Mouse (Mus musculus) stomach, embryonic 16.5 days (tissue): Measurements from ENCODE around the gene Skp1a. TPM values are rescaled to one million over a fixed set of nuclear protein-coding genes. Genes with fewer than 3 reads are reported as not detected.

ENCODE experiments used
- ATAC-seq: fragments of 200-750 bp; cut with Nextera tagmentation; 2 replicates; pipeline ENCODE4 v1.8.0; 2017; ENCODE audit warnings: moderate number of reproducible peaks, moderate TSS enrichment; ENCODE audit not compliant: insufficient read depth, low FRiP score
- H3K27ac ChIP-seq: fragments of 300-500 bp; sonication (generic); 2 replicates; pipeline ENCODE4 v1.5.1; 2014; ENCODE audit warnings: low read length
- H3K27me3 ChIP-seq: fragments of 300-500 bp; sonication (generic); 2 replicates; pipeline ENCODE4 v1.6.1; 2014; ENCODE audit warnings: low read length, control low read depth, mixed read lengths; ENCODE audit not compliant: control insufficient read depth, insufficient read depth
- H3K36me3 ChIP-seq: fragments of 300-500 bp; sonication (generic); 2 replicates; pipeline ENCODE4 v1.6.1; 2014; ENCODE audit warnings: low read length; ENCODE audit not compliant: control insufficient read depth, insufficient read depth
- H3K4me1 ChIP-seq: fragments of 300-500 bp; sonication (generic); 2 replicates; pipeline ENCODE4 v1.6.1; 2014; ENCODE audit warnings: low read length, control low read depth, mixed read lengths; ENCODE audit not compliant: control insufficient read depth, insufficient read depth
- H3K4me2 ChIP-seq: fragments of 300-500 bp; sonication (generic); 2 replicates; pipeline ENCODE4 v1.6.1; 2014; ENCODE audit warnings: low read depth, low read length, mixed read lengths
- H3K4me3 ChIP-seq: fragments of 300-500 bp; sonication (generic); replicated peaks from 2 replicates; pipeline ENCODE4 v1.5.1; 2014; ENCODE audit warnings: mild to moderate bottlenecking, low read length
- H3K9ac ChIP-seq: fragments of 300-500 bp; sonication (generic); 2 replicates; pipeline ENCODE4 v1.6.1; 2014; ENCODE audit warnings: low read length
- H3K9me3 ChIP-seq: fragments of 300-500 bp; sonication (generic); replicated peaks from 2 replicates; pipeline ENCODE4 v1.6.1; 2016; ENCODE audit warnings: low read length, control low read depth; ENCODE audit not compliant: control insufficient read depth
- WGBS: fragments of 180-500 bp; shearing (Covaris S2); extraction: QIAGEN DNeasy Blood & Tissue Kit; methylation state at CpG from one replicate; pipeline ENCODE4 v1.1.7; 2014; 5-methylcytosine and 5-hydroxymethylcytosine counted together
- polyA plus RNA-seq: library from polyadenylated mRNA; unstranded; fragments of >200 nt; fragmentation: Nextera tagmentation; extraction: Ambion mirVana; gene quantifications from 2 replicates; pipeline ENCODE4 v1.2.1, GENCODE M21; 2015

The Skp1a gene
- polyA plus RNA-seq, 1 experiment from 2014 or later: 650 TPM

DNA sequence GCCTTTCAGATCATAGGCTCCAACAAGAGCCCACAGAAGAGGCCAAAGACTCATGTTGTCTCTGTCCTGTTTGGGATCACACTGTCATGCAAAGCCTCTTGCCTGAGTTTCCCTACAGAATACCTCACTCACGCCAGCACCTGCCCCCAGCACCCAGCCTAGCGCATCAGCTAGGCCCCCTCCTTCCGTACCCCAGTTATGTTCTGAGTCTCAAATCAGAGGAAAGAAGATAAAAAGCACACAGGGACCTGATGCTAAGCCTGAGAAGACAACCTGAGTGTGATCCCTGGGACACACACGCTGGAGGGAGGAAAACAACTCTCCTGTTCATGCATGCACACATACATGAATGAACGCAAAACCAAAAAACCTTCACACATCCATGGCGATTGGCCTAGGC lies 47.2 kb downstream of the Skp1a start:
- Histone ChIP-seq H3K4me2 (no peak overlapping the region), H3K9ac (no peak overlapping the region), H3K27me3 (no peaks in the 10 kb centered on the region), H3K4me1 (peaks cover 12% of the 10 kb centered on the region; the same call in 1 of the 2 replicates), H3K4me3 (no peak overlapping the region), H3K36me3 (no peaks in the 10 kb centered on the region), H3K9me3 (no peaks in the 10 kb centered on the region), H3K27ac (no peak overlapping the region)
- WGBS: 92% methylated on average over 6 of the region's 6 CpGs
- no peak for ATAC-seq

DNA sequence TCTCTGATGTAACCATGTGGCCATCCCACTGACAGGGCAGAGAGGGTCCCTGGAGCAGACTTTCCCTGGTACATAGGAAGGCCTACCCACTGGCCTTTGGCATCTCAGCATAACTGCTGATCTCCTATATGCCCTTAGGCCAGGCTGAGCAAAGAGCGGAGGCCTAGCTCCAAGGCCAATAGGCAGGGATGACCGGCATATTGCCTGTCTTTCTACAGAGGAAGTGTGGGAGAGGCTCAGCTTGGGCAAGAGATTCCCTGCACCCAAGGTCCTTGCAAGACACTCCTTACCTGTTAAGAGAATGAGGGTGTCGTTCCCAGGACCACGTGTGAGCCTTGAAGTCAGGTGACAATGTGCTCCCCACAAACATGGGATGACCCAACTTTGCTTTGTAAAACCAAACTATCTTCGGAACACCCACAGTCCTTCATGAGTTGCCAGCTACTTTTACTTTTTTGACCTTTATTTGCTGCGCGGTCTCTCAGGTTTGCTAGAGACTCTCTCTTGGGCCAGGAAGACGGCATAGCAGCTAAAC lies 47.9 kb downstream of the Skp1a start:
- H3K4me2 ChIP-seq: no peak overlapping the region
- no peaks in the 10 kb centered on the region for H3K36me3 ChIP-seq
- H3K9me3 ChIP-seq: no peaks in the 10 kb centered on the region
- WGBS: 94% methylated on average over 8 of the region's 8 CpGs
- H3K4me1 ChIP-seq: peaks cover 19% of the 10 kb centered on the region; the same call in 1 of the 2 replicates
- H3K27ac ChIP-seq: no peak overlapping the region
- no peaks in the 10 kb centered on the region for H3K27me3 ChIP-seq
- no peak overlapping the region for H3K4me3 ChIP-seq
- no peak for ATAC-seq
- no peak overlapping the region for H3K9ac ChIP-seq

DNA sequence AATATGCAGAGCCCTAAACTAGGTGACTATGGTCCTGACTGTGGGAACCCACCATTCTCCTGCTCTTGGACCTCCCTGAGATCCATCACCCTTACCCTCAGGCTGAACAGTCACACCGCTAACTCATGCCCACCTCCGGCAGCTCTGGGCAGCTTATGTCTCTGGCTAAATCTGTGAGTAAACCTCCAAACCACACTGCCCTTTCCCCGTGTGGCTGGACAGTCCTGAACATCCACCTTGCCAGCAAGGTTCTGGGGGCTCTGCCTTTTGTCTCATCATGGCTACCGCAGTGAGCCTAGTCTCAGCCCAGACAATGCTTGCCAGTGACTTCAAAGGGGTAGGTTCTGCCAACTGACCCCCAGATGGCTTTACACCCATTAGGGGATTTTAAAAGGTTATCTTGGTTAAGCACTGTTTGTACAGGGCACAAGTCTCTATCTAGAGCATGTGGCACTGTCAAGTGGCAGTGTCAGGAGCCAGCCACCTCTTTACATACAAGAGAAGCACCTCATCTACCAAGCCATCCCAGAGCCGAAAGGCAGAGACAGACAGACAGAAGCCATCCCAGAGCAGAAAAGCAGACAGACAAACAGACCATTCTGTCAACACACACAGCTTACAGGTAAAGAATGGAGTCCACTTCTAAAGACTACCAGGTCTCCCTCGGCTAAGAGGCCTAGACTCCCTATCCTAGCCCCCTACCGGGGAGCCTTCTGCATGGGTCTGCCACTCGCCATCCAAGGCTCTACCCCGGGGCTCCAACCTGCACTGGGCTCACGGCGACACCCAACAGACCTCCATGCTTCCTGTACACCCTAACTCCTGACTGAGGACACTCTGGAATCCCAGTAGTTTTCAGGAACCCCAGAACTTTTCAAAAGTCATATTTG lies 49.0 kb downstream of the Skp1a start:
- Histone ChIP-seq H3K4me2 (no peak overlapping the region), H3K9me3 (no peaks in the 10 kb centered on the region), H3K9ac (no peak overlapping the region), H3K4me1 (peaks cover 20% of the 10 kb centered on the region; the same call in 1 of the 2 replicates), H3K27ac (no peak overlapping the region), H3K36me3 (no peaks in the 10 kb centered on the region), H3K27me3 (no peaks in the 10 kb centered on the region), H3K4me3 (no peak overlapping the region)
- no peak for ATAC-seq
- 90% methylated on average over 11 of the region's 11 CpGs for WGBS

DNA sequence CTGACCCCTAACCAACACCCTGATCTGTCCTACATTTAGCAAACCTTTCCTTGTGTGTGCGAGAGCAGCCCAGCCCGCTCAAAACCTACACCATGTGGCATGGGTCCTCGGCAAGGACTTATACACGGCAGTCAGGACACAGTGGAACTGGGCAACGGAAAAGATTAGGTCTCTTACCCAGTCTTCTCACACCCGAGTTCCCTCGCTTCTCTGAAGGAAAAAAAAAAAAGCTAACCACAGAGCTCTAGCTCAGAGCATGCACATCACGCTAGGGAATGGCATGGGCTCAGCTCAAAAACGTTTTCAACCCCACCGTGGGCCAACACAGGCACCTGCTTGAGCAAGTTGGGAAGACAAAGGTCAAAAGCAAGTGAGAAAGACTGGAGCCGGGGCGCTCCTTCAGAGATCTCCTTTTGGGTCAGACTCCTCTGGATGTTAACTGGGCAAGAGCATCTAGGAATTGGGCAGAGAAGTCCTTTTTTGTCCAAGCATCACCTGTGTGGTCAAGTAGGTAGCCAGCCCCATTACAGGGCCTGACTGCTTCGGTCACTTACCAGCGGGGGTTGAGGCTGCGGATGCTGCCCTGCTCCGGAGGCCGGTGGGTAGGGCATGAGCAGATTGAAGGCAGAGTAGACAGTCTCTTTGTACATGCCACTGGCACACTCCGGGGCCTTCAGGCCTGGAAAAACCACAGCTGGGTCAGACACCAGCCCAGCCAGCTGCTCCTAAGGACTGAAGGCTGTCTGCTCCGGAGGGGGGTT lies 50.0 kb downstream of the Skp1a start:
- H3K4me3 ChIP-seq: peak overlapping the region; percentile 65; the same call in 1 of the 2 replicates
- ATAC-seq: no peak
- no peaks in the 10 kb centered on the region for H3K27me3 ChIP-seq
- peaks cover 27% of the 10 kb centered on the region; the same call in 1 of the 2 replicates for H3K4me1 ChIP-seq
- H3K27ac ChIP-seq: no peak overlapping the region
- H3K9me3 ChIP-seq: no peaks in the 10 kb centered on the region
- H3K36me3 ChIP-seq: no peaks in the 10 kb centered on the region
- WGBS: 70% methylated on average over 19 of the region's 19 CpGs
- peak overlapping the region; percentile 99 for H3K4me2 ChIP-seq
- no peak overlapping the region for H3K9ac ChIP-seq

DNA sequence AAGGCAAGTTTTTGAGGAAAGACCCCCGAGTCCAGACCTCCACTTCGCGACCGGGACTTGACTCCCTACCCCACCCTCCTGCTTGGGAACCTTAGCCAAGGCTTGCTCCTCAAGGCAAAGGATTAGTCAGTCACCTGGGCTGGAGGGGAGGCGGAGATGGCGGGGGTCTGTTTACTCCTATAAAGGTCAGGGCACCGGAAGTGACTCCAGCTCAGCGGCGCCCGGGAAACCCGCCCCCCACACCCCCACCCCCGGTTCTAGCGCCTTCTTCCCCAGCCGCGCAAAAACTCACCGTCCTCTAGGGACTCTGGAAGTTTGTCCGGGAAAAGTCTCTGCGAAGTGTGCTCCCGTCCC lies 50.6 kb downstream of the Skp1a start:
- H3K27ac ChIP-seq: no peak overlapping the region
- H3K27me3 ChIP-seq: no peaks in the 10 kb centered on the region
- ATAC-seq: no peak
- no peaks in the 10 kb centered on the region for H3K36me3 ChIP-seq
- peak overlapping the region; percentile 99 for H3K4me2 ChIP-seq
- H3K4me3 ChIP-seq: peak overlapping the region; percentile 65
- peaks cover 30% of the 10 kb centered on the region; the same call in 1 of the 2 replicates for H3K4me1 ChIP-seq
- WGBS: 3% methylated on average over 19 of the region's 19 CpGs
- no peaks in the 10 kb centered on the region for H3K9me3 ChIP-seq
- H3K9ac ChIP-seq: peak overlapping the region; percentile 81

DNA sequence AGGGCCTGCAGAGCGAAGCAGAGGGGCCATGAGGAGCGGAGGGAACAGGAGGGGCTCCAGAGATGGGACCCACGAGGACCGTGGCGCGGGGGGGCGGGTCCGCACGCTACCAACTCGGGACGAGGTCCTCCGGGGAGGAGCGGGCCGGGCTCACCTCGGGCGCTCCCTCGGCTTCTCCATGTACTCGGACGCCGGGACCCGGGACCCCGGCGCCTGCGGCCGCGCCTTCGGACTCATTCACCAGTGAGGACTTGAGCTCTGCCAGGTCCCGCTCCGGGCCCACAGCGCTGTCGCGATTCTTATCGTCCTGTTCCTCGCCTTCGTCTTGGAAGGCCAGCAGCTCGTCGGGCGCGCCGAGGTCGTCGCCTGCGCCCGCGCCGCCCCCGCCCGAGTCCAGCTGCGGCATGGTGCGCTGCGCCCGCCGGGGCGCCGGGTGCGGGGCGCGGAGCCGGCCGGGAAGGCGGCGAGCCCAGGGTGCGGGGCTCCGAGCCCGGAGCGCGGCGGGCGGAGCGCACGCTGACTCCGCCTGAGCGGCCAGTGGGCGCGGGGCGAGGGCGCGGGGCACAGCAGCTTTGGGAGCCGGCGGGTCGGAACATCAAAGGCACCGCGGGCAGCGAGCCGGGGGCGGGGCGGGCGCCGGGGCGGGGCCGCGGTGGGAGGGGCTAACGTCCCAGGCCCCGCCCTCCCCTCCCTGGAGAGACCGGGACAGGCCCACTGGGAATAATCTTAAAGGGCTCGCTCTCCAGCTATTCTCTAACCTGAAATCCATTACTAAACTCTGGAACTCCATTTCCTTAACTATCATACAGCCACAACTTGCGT lies 51.2 kb downstream of the Skp1a start, which contains the start of gene Tcf7:
Tcf7 (minus strand) TSS at position 241 of the 822 bp plus-strand sequence.
- under 1% methylated on average over 93 of the region's 97 CpGs for WGBS
- H3K27ac ChIP-seq: no peak within 1 kb of the TSS; the same call in 1 of the 2 replicates

DNA sequence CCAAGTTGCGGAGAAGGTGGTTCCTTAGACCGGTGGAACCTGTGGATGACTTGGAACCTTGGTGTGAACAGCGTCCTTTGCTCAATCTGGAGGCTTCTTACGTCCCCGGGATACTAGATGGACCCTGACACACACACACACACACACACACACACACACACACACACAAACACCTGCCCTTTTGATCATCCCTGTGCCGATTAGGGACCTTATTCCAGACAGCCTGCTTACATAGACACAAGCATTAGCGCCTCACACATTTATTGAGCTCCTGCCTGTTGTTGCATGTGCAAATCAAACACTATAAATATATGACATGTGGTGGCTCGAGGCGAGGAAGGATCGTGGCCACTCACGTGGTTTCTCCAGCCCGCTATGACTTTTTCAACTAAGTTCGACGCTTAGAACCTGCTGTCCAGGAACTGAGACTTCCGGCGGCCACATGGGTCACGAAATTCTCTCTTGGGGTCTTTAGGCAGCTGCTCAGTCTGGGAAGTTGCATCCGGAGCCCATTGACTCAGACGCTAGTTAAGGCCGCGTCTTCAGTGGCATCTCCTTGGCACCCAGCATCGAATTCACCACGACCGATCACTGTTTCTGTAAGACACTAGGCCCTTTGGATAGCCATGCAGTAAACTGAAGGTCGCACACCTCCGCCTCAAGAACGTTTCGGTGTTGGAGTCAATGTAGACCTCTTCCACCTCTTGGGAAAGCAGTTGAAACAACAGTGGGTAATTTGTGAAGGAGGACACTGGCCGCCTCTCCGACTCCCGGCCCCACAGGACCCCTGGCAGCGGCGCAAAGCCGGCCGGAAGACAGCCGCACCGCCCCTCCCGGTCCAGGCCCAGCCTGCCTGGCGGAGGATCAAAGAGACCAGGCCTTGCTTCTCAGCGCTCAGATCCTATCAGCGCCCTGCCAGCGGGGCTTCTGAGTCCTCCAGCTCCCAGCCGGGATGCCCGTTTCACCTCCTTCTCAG lies 52.1 kb downstream of the Skp1a start:
- Histone ChIP-seq H3K36me3 (no peaks in the 10 kb centered on the region), H3K4me2 (peak overlapping the region; percentile 99), H3K9me3 (no peaks in the 10 kb centered on the region), H3K27me3 (no peaks in the 10 kb centered on the region), H3K4me3 (peak overlapping the region; percentile 65), H3K9ac (peak overlapping the region; percentile 81; the same call in 1 of the 2 replicates), H3K4me1 (peaks cover 30% of the 10 kb centered on the region; the same call in 1 of the 2 replicates), H3K27ac (no peak overlapping the region)
- peak; percentile 45; the same call in 1 of the 2 replicates for ATAC-seq
- 11% methylated on average over 44 of the region's 44 CpGs for WGBS

More for the DNA sequence above, 51.2 kb downstream of the Skp1a start, which contains the start of gene Tcf7:
- Histone ChIP-seq H3K4me1 (peaks cover 30% of the 10 kb centered on the region; the same call in 1 of the 2 replicates), H3K4me3 (peak within 1 kb of the TSS; percentile 65), H3K9ac (peak within 1 kb of the TSS; percentile 81), H3K27me3 (no peaks in the 10 kb centered on the region), H3K4me2 (peak within 1 kb of the TSS; percentile 99), H3K36me3 (no peaks in the 10 kb centered on the region), H3K9me3 (no peaks in the 10 kb centered on the region)
- peak; percentile 80 for ATAC-seq
